Mouse (Mus musculus) adrenal gland, postnatal 36 days (tissue): ENCODE data around the gene Dnajc1. TPM values are rescaled to one million over a fixed set of nuclear protein-coding genes. Genes with fewer than 3 reads are reported as not detected.

Source experiments
- DNase-seq, 2 experiments: peaks; one replicate each; pipeline ENCODE4 v3.0.0; 2021; ENCODE audit warnings: mixed read lengths in 1 of 2
- long read RNA-seq, 2 experiments: library from polyadenylated mRNA; stranded (forward); transcript quantifications; one replicate each; pipeline ENCODE4 v2.0.0; 2021; ENCODE audit warnings: borderline sequencing depth in 2 of 2
- total RNA-seq, 2 experiments: library from RNA; stranded (reverse); gene quantifications; 2 replicates each; pipeline ENCODE4 v1.2.3; 2021

Dnajc1 gene
- total RNA-seq = 10 to 100 TPM; 33.4 to 41.6 TPM
- long read RNA-seq, experiment 1, full-length matches to known transcripts = 46 of 68 reads
- long read RNA-seq, experiment 1, partial matches to known transcripts = 13 of 68 reads
- long read RNA-seq, experiment 1, other reads (novel, unspliced or antisense) = 9 of 68 reads
- long read RNA-seq, experiment 2, full-length matches to known transcripts = 15 of 18 reads
- long read RNA-seq, experiment 2, partial matches to known transcripts = 1 of 18 reads
- long read RNA-seq, experiment 2, other reads (novel, unspliced or antisense) = 2 of 18 reads

- DNase-seq = peak; percentile 92 to 93
Observed at GRCm38 (mm10) chr2:18392331-18393021, at the start of gene Dnajc1. Gene Dnajc1, minus strand, starts transcription at chr2:18392830.

GRCm38 (mm10) chr2:18441871-18442270 lies 49.2 kb upstream of the Dnajc1 start:
- peak; percentile 7 to 17 for DNase-seq

- DNase-seq = no peak
Observed at GRCm38 (mm10) chr2:18415242-18415641, 22.6 kb upstream of the Dnajc1 start.

GRCm38 (mm10) chr2:18403679-18404078 lies 11.0 kb upstream of the Dnajc1 start:
- no peak for DNase-seq

GRCm38 (mm10) chr2:18401771-18402170 lies 9.1 kb upstream of the Dnajc1 start:
- no peak for DNase-seq

- DNase-seq = no peak
Observed at GRCm38 (mm10) chr2:18393022-18393519, 441 bp upstream of the Dnajc1 start.

GRCm38 (mm10) chr2:18391861-18392260 lies 769 bp downstream of the Dnajc1 start:
- DNase-seq = no peak

- DNase-seq = no peak
Observed at GRCm38 (mm10) chr2:18389631-18390030, 3.0 kb downstream of the Dnajc1 start.

GRCm38 (mm10) chr2:18381662-18382061 lies 11.0 kb downstream of the Dnajc1 start:
- no peak for DNase-seq

- no peak for DNase-seq
Observed at GRCm38 (mm10) chr2:18372400-18373182, 20.0 kb downstream of the Dnajc1 start.

- no peak for DNase-seq
Observed at GRCm38 (mm10) chr2:18370794-18371498, 21.7 kb downstream of the Dnajc1 start.

GRCm38 (mm10) chr2:18364402-18364801 lies 28.2 kb downstream of the Dnajc1 start:
- no peak for DNase-seq

GRCm38 (mm10) chr2:18355293-18355692 lies 37.3 kb downstream of the Dnajc1 start:
- no peak for DNase-seq

- DNase-seq = no peak
Observed at GRCm38 (mm10) chr2:18352620-18353019, 40.0 kb downstream of the Dnajc1 start.

- DNase-seq = no peak
Observed at GRCm38 (mm10) chr2:18343464-18343863, 49.2 kb downstream of the Dnajc1 start.

- DNase-seq = no peak
Observed at GRCm38 (mm10) chr2:18318671-18319070, 74.0 kb downstream of the Dnajc1 start.

GRCm38 (mm10) chr2:18317503-18318281 lies 74.9 kb downstream of the Dnajc1 start:
- DNase-seq = no peak

GRCm38 (mm10) chr2:18316909-18317308 lies 75.7 kb downstream of the Dnajc1 start:
- DNase-seq = no peak

- no peak for DNase-seq
Observed at GRCm38 (mm10) chr2:18310261-18311104, 82.1 kb downstream of the Dnajc1 start.
